Mouse (Mus musculus) embryonic facial prominence, embryonic 12.5 days (tissue): ENCODE results near the gene Nr1h3. TPM values are rescaled to one million over a fixed set of nuclear protein-coding genes. Genes with fewer than 3 reads are reported as not detected.
A peak's percentile ranks its signal among the peaks of the same experiment; 100 is the strongest.
"Not testable (repeated sequence)": the region's sequence is repeated elsewhere in the genome, so short reads cannot be mapped to it uniquely, and the experiment has no call there.

ENCODE experiments used
- ATAC-seq: fragments of 200-750 bp; cut with Nextera tagmentation; 2 replicates; pipeline ENCODE4 v1.8.0; 2017; ENCODE audit not compliant: insufficient number of reproducible peaks, insufficient read depth, low FRiP score, low TSS enrichment
- H3K27ac ChIP-seq: fragments of 300-500 bp; sonication (generic); 2 replicates; pipeline ENCODE4 v1.5.1; 2016; ENCODE audit warnings: mild to moderate bottlenecking
- H3K27me3 ChIP-seq: fragments of 300-500 bp; sonication (generic); 2 replicates; pipeline ENCODE4 v1.6.1; 2016; ENCODE audit warnings: mild to moderate bottlenecking, moderate library complexity
- H3K36me3 ChIP-seq: fragments of 300-500 bp; sonication (generic); 2 replicates; pipeline ENCODE4 v1.6.1; 2016; ENCODE audit warnings: mild to moderate bottlenecking
- H3K4me1 ChIP-seq: fragments of 300-500 bp; sonication (generic); 2 replicates; pipeline ENCODE4 v1.6.1; 2016
- H3K4me2 ChIP-seq: fragments of 300-500 bp; sonication (generic); replicated peaks from 2 replicates; pipeline ENCODE4 v1.6.1; 2016; ENCODE audit warnings: mild to moderate bottlenecking, moderate library complexity
- H3K4me3 ChIP-seq: fragments of 300-500 bp; sonication (generic); 2 replicates; pipeline ENCODE4 v1.5.1; 2016; ENCODE audit warnings: mild to moderate bottlenecking
- H3K9ac ChIP-seq: fragments of 300-500 bp; sonication (generic); 2 replicates; pipeline ENCODE4 v1.6.1; 2016; ENCODE audit warnings: mild to moderate bottlenecking, moderate library complexity
- H3K9me3 ChIP-seq: fragments of 300-500 bp; sonication (generic); 2 replicates; pipeline ENCODE4 v1.6.1; 2016; ENCODE audit warnings: mild to moderate bottlenecking, moderate library complexity
- WGBS: fragments of 180-500 bp; shearing (Covaris S2); methylation state at CpG from one replicate; pipeline ENCODE4 v1.1.7; 2016; 5-methylcytosine and 5-hydroxymethylcytosine counted together
- polyA plus RNA-seq: library from polyadenylated mRNA; unstranded; fragments of >200 nt; fragmentation: Nextera tagmentation; extraction: Ambion mirVana; gene quantifications from 2 replicates; pipeline ENCODE4 v1.2.1, GENCODE M21; 2016

The Nr1h3 gene
- polyA plus RNA-seq = 1.1 and 1.3 TPM in 2 replicates

GRCm38 (mm10) chr2:91202222-91202971, at the start of gene Nr1h3, which contains the start of gene Acp2:
Nr1h3 (minus strand) TSS chr2:91202834.
Acp2 (plus strand) TSS chr2:91202885.
- Histone ChIP-seq H3K9ac (peak within 1 kb of the TSS; percentile 66), H3K27ac (peak within 1 kb of the TSS; percentile 95), H3K4me1 (peaks cover 12% of the 10 kb centered on the region; the same call in 1 of the 2 replicates), H3K9me3 (no peaks in the 10 kb centered on the region), H3K27me3 (no peaks in the 10 kb centered on the region), H3K36me3 (peaks cover 23% of the 10 kb centered on the region), H3K4me3 (peak within 1 kb of the TSS; percentile 76), H3K4me2 (peak within 1 kb of the TSS; percentile 69)
- peak; percentile 95 for ATAC-seq
- 3% methylated on average over 28 of the region's 28 CpGs for WGBS

GRCm38 (mm10) chr2:91252001-91252400, 49.4 kb upstream of the Nr1h3 start:
- ATAC-seq = no peak
- no peak overlapping the region for H3K4me3 ChIP-seq
- H3K36me3 ChIP-seq = no peaks in the 10 kb centered on the region
- H3K9me3 ChIP-seq = no peaks in the 10 kb centered on the region
- H3K27me3 ChIP-seq = peaks cover 5% of the 10 kb centered on the region; the same call in 1 of the 2 replicates
- peaks cover 24% of the 10 kb centered on the region for H3K4me1 ChIP-seq
- WGBS = 67% methylated on average over 4 of the region's 4 CpGs
- no peak overlapping the region for H3K27ac ChIP-seq
- no peak overlapping the region for H3K9ac ChIP-seq
- H3K4me2 ChIP-seq = no peak overlapping the region

- ATAC-seq = no peak
- Histone ChIP-seq H3K4me2 (no peak overlapping the region), H3K4me3 (no peak overlapping the region), H3K9me3 (no peaks in the 10 kb centered on the region), H3K36me3 (no peaks in the 10 kb centered on the region), H3K9ac (no peak overlapping the region), H3K27me3 (no peaks in the 10 kb centered on the region), H3K4me1 (0 out of 2 replicates have a peak, but pooled peaks cover 3% of the 10 kb centered on the region), H3K27ac (no peak overlapping the region)
- 87% methylated on average over 4 of the region's 4 CpGs for WGBS
Measured at GRCm38 (mm10) chr2:91248366-91248765, 45.7 kb upstream of the Nr1h3 start.

GRCm38 (mm10) chr2:91244557-91245228, 42.1 kb upstream of the Nr1h3 start:
- no peak for ATAC-seq
- 79% methylated on average over 5 of the region's 5 CpGs for WGBS
- Histone ChIP-seq H3K4me2 (no peak overlapping the region), H3K4me1 (0 out of 2 replicates have a peak, but pooled peaks cover 4% of the 10 kb centered on the region), H3K27me3 (no peaks in the 10 kb centered on the region), H3K4me3 (no peak overlapping the region), H3K9ac (no peak overlapping the region), H3K36me3 (no peaks in the 10 kb centered on the region), H3K9me3 (no peaks in the 10 kb centered on the region), H3K27ac (no peak overlapping the region)

GRCm38 (mm10) chr2:91243416-91243815, 40.8 kb upstream of the Nr1h3 start:
- no peak overlapping the region for H3K4me3 ChIP-seq
- WGBS = 59% methylated on average over 3 of the region's 3 CpGs
- no peaks in the 10 kb centered on the region for H3K27me3 ChIP-seq

GRCm38 (mm10) chr2:91242547-91242946, 39.9 kb upstream of the Nr1h3 start:
- Histone ChIP-seq H3K4me1 (peaks cover 4% of the 10 kb centered on the region; the same call in 1 of the 2 replicates), H3K27me3 (no peaks in the 10 kb centered on the region), H3K9ac (no peak overlapping the region), H3K4me3 (no peak overlapping the region), H3K27ac (no peak overlapping the region), H3K4me2 (no peak overlapping the region), H3K36me3 (no peaks in the 10 kb centered on the region), H3K9me3 (no peaks in the 10 kb centered on the region)
- WGBS = 70% methylated on average over 5 of the region's 5 CpGs
- ATAC-seq = no peak

More at GRCm38 (mm10) chr2:91243416-91243815, 40.8 kb upstream of the Nr1h3 start:
- no peak for ATAC-seq
- H3K9ac ChIP-seq = no peak overlapping the region
- no peaks in the 10 kb centered on the region for H3K36me3 ChIP-seq
- no peak overlapping the region; the same call in 1 of the 2 replicates for H3K27ac ChIP-seq
- no peaks in the 10 kb centered on the region for H3K9me3 ChIP-seq
- H3K4me1 ChIP-seq = 0 out of 2 replicates have a peak, but pooled peaks cover 4% of the 10 kb centered on the region
- no peak overlapping the region for H3K4me2 ChIP-seq

GRCm38 (mm10) chr2:91237511-91238080, 35.0 kb upstream of the Nr1h3 start:
- Histone ChIP-seq H3K4me2 (peak overlapping the region; percentile 76), H3K27ac (peak overlapping the region; percentile 84), H3K4me3 (peak overlapping the region; percentile 63), H3K9ac (peak overlapping the region; percentile 60; the same call in 1 of the 2 replicates)
- H3K27me3 ChIP-seq, H3K4me1 ChIP-seq, H3K9me3 ChIP-seq, H3K36me3 ChIP-seq: not testable (repeated sequence)
- peak; percentile 50 for ATAC-seq
- 20% methylated on average over 4 of the region's 4 CpGs for WGBS

- 1% methylated on average over 48 of the region's 48 CpGs for WGBS
- H3K36me3 ChIP-seq = no peaks in the 10 kb centered on the region
- H3K4me2 ChIP-seq = peak within 1 kb of the TSS; percentile 76
- peak within 1 kb of the TSS; percentile 60 for H3K9ac ChIP-seq
- H3K27me3 ChIP-seq = no peaks in the 10 kb centered on the region
- ATAC-seq = peak; percentile 97
- H3K4me1 ChIP-seq = no peaks in the 10 kb centered on the region; the same call in 1 of the 2 replicates
- H3K4me3 ChIP-seq = peak within 1 kb of the TSS; percentile 63
- no peaks in the 10 kb centered on the region for H3K9me3 ChIP-seq
- H3K27ac ChIP-seq = peak within 1 kb of the TSS; percentile 84
Measured at GRCm38 (mm10) chr2:91236601-91237510, 34.2 kb upstream of the Nr1h3 start, which contains the start of gene Ddb2. Ddb2 (minus strand) TSS chr2:91236982.

GRCm38 (mm10) chr2:91229735-91230134, 27.1 kb upstream of the Nr1h3 start:
- Histone ChIP-seq H3K27me3 (no peaks in the 10 kb centered on the region), H3K27ac (no peak overlapping the region), H3K9me3 (no peaks in the 10 kb centered on the region), H3K9ac (no peak overlapping the region), H3K4me3 (no peak overlapping the region), H3K4me1 (no peaks in the 10 kb centered on the region), H3K4me2 (no peak overlapping the region), H3K36me3 (no peaks in the 10 kb centered on the region)
- no peak for ATAC-seq
- WGBS = 62% methylated on average over 2 of the region's 2 CpGs

GRCm38 (mm10) chr2:91223614-91224013, 21.0 kb upstream of the Nr1h3 start:
- Histone ChIP-seq H3K27me3 (no peaks in the 10 kb centered on the region), H3K36me3 (no peaks in the 10 kb centered on the region), H3K9ac (no peak overlapping the region), H3K9me3 (no peaks in the 10 kb centered on the region), H3K4me1 (no peaks in the 10 kb centered on the region), H3K4me2 (no peak overlapping the region), H3K27ac (no peak overlapping the region), H3K4me3 (no peak overlapping the region)
- WGBS = 80% methylated on average over 2 of the region's 2 CpGs
- no peak for ATAC-seq

- Histone ChIP-seq H3K27ac (no peak overlapping the region), H3K27me3 (no peaks in the 10 kb centered on the region), H3K4me2 (no peak overlapping the region), H3K36me3 (peaks cover 3% of the 10 kb centered on the region; the same call in 1 of the 2 replicates), H3K4me1 (no peaks in the 10 kb centered on the region), H3K4me3 (no peak overlapping the region), H3K9me3 (no peaks in the 10 kb centered on the region), H3K9ac (no peak overlapping the region)
- whole genome bisulfite sequencing = 94% methylated on average over 3 of the region's 3 CpGs
- no peak for ATAC-seq
Measured at GRCm38 (mm10) chr2:91220501-91220900, 17.9 kb upstream of the Nr1h3 start.
